Mouse (Mus musculus) left cerebral cortex, postnatal 14 days (tissue): ENCODE measurements around the gene Sun3. TPM values are rescaled to one million over a fixed set of nuclear protein-coding genes. Genes with fewer than 3 reads are reported as not detected.

Experiments used
- DNase-seq, 2 experiments: peaks; one replicate each; pipeline ENCODE4 v3.0.0; 2021 to 2022; ENCODE audit warnings: low spot score in 2 of 2, mixed read lengths in 1 of 2
- intact Hi-C: fragments of 180-260 bp; cut with DNase I; formaldehyde crosslinking; loops from one replicate; pipeline ENCODE4 v1.15.1; 2025
- total RNA-seq, 2 experiments: library from RNA; stranded (reverse); gene quantifications; 2 replicates each; pipeline ENCODE4 v1.2.3; 2021

The Sun3 gene
- total RNA-seq, 2 experiments from 2014 or later: not detected

DNA sequence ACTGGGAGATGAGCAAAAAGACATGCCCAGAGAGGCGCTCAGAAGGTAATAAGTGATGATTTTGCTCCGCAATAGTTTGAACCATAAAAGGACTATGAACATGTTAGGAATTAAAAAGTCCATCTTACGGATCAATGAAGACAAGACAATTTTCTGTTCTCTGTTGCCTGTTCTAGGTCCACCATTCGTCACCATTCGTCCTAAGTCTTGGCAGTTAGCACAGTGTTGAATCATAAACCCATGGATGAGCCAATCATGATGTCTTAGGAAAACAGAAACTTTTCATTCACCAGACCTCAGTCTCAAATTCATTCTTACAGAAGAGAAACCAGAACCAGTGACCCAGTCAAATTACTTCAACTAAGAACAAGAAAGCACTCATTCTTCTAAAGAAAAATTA, 40.0 kb downstream of the Sun3 start:
- no peak for DNase-seq
- intact Hi-C loops: no loop called here

DNA sequence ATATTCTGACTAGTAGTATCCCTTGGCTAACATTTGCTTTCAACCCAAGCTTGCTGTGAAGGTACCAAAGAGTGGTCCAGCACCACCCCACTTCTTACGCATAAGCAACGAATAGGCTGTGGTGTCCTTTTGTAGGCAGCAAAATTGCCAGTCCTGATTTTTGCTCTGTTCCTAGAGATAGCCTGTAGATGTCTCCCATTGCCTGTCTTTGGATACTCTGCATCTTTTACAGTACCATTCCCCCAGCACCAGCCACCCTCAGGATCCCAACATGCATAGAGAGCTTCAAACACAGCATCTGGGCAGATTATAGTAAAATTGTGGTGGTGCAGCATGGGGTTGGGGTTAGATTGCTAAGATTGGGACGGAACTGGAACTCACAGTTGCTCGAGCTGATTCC, 60.7 kb downstream of the Sun3 start:
- intact Hi-C loops: no loop called here
- DNase-seq: peak; percentile 18 to 40

DNA sequence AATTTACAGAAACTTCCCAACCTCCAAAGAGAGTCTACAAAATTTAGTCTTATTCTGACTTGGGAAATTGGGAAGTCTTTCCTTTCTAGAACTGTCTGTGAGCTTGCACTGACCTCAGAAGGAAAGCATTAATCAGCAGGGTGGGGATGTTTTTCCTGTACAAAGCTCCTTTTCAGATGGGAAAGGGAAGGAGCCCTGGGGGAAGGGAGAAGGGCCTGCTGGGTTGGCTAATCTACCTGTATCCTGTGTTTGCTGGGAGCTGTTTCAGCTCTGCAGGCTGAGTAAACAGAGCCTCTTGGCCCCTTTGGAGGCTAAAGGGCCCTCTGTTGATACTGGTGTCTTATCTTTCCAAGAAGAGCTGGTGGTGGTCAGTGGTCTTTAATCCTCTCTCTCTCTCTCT, 62.7 kb downstream of the Sun3 start:
- intact Hi-C loops: no loop called here
- no peak for DNase-seq

DNA sequence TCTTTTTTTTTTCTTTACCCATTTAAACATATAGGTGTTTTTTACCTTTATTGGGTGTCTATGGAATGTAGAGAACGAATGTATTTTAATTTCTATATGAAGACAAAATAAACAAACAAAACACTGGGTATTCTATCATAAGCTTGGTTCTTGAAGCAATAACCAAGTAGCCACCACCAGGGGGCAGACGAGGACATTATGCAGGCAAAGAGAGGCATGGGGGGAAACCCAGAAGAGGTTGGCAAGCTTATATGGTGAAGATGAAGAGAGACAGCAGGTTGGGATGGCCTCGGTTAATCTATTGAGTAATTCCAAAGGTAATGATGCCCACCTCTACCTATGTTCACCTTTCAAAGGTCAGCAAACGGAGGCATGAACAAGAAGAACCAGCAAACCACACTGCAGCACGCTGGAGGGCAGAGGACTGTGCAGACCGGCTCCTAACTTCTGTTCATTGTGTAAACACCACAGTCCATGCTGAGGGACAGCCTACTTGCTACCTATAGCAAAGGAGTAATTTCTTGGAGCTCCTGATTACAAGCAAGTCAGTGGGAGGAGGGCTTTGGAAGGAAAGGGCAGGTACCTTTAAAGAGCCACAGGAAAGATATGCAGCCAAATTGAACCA, 65.4 kb downstream of the Sun3 start:
- DNase-seq: peak; percentile 62 to 76

GRCm38 (mm10) chr11:8978154-8978553, 70.6 kb downstream of the Sun3 start:
- intact Hi-C loops: no loop called here
- DNase-seq: no peak

More for the DNA sequence above, 65.4 kb downstream of the Sun3 start:
- intact Hi-C loops: no loop called here

DNA sequence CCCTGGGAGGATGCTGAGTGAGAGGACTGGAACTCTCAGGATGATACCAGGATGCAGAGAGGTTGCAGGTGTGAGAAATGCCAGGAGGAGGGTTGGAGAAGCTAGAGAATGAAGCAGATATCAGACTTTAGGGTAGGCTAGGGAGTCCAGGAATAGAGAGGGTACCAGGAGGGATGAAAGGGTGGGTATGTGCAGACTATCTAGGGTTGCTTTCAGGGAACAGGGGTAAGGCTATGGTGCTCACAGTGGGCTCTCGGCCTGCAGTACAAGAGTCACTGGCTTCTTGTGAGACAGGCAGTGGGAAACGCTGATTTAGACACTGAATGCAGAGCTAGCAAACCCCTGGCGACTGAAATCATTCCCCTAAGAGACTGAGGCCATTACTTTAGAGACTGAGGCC, 75.6 kb downstream of the Sun3 start, which contains the start of gene Pkd1l1:
Gene Pkd1l1, minus strand, starts transcription at position 101 of the 400 bp plus-strand sequence.
- DNase-seq: no peak
- intact Hi-C loops: no loop called here

- DNase-seq: no peak
- intact Hi-C loops: no loop called here
These were observed 76.7 kb downstream of the Sun3 start for GRCm38 (mm10) chr11:8972093-8972492.

- no peak for DNase-seq
- intact Hi-C loops: no loop called here
These were observed 78.3 kb downstream of the Sun3 start for GRCm38 (mm10) chr11:8970509-8970908.

- intact Hi-C loops: no loop called here
These were observed 80.7 kb downstream of the Sun3 start for GRCm38 (mm10) chr11:8968094-8968493.

More at GRCm38 (mm10) chr11:8968094-8968493, 80.7 kb downstream of the Sun3 start:
- no peak for DNase-seq

Other genes with a start within 250 kb of the Sun3 start
- under 1 TPM in 1 of 2 experiments, not detected in 1; 0.04 TPM for gene Pkd1l1, start 75.7 kb downstream of the Sun3 start, total RNA-seq
- 10 to 100 TPM; 10.9 to 12.6 TPM for gene Hus1, start 37.8 kb downstream of the Sun3 start, total RNA-seq
- gene Gm11992, start 397 bp downstream of the Sun3 start, total RNA-seq: under 1 TPM; 0.76 to 0.94 TPM
- gene Upp1, start 69.1 kb upstream of the Sun3 start, total RNA-seq: 1 to 10 TPM; 1.2 to 1.9 TPM
- under 1 TPM; 0.06 to 0.11 TPM for gene Abca13, start 143.0 kb upstream of the Sun3 start, total RNA-seq